Mouse (Mus musculus) lung, adult 2 months (tissue): ENCODE measurements around the gene Rftn1.

ENCODE experiments used
- CTCF ChIP-seq: fragments of 200-500 bp; IDR thresholded peaks from 2 replicates; pipeline ENCODE4 v1.5.1; 2011; ENCODE audit warnings: mild to moderate bottlenecking, low read length, control low read depth; ENCODE audit not compliant: insufficient read depth
- POLR2A ChIP-seq: fragments of 200-500 bp; IDR thresholded peaks from 2 replicates; pipeline ENCODE4 v1.6.1; 2011; ENCODE audit warnings: low read depth, mild to moderate bottlenecking, control low read depth, low read length, borderline replicate concordance; ENCODE audit errors: extremely low read depth

DNA sequence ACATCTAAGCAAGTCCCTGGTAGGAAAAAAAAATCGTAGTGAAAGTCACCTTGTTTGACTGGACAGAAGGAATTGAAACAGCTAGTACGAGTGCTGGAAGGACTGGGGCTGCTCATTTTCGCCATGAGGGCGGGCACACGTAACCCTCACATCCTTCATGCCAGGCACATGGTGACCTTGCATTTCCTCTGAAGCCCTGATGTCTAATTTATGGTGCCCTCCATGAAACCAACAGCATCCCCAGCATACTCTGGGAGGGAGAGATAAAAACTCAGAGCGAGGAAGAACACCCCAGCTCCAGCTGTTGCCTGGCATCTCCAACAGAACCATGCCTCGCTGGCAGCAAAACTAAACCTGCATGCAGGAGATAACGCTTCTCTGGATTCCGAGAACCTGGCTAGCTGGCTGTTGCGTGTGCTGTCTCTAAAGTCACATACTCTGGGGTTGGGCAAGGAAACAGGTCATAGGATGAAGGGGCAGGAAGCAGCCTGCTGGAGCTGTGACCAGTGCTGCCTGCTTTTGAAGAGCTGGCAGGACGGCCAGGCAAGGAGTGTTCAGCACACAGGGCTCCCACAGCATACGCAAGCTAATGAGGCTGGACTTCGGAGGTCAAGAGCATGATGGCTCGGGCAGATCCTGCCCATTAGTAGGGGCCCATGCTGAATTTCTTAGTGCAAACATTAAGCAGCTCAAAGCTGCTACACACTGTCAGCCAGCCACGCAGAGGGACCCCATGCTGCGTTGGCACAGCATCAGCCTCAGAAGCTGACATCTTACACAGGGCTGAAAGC lies 170.1 kb downstream of the Rftn1 start:
- no peak for TF ChIP-seq CTCF
- TF ChIP-seq POLR2A: no peak
